Mouse (Mus musculus): Measurements from ENCODE around the gene Marf1. TPM values are rescaled to one million over a fixed set of nuclear protein-coding genes. Genes with fewer than 3 reads are reported as not detected.

Gene Marf1
- polyA plus RNA-seq, 1 experiment = 31.7 TPM

- Histone ChIP-seq H3K36me3 (ENCODE audit: control insufficient read depth, insufficient read depth, low read length) (peaks cover 74% of the 10 kb centered on the region), H3K27ac (ENCODE audit: control insufficient read depth, insufficient read depth, low read length) (no peak overlapping the region), H3K4me1 (replicated peaks; ENCODE audit: control insufficient read depth, insufficient read depth, low read length) (no peaks in the 10 kb centered on the region), H3K27me3 (ENCODE audit: control insufficient read depth, insufficient read depth, low read length) (no peaks in the 10 kb centered on the region), H3K4me3 (ENCODE audit: control insufficient read depth, insufficient read depth, low read length) (no peak overlapping the region)
- 95% methylated on average over 3 of the region's 3 CpGs for WGBS
- no peak for DNase-seq
- TF ChIP-seq CTCF (IDR thresholded peaks at IDR 0.05; ENCODE audit: borderline replicate concordance, control insufficient read depth, extremely low read depth, insufficient read depth, low read length, poor library complexity) (no peak), POLR2A (IDR thresholded peaks at IDR 0.05; ENCODE audit: control insufficient read depth, extremely low read depth, insufficient read depth, low read length, poor library complexity) (no peak)
These were observed 31.8 kb downstream of the Marf1 start for GRCm38 (mm10) chr16:14131376-14131775.

DNA sequence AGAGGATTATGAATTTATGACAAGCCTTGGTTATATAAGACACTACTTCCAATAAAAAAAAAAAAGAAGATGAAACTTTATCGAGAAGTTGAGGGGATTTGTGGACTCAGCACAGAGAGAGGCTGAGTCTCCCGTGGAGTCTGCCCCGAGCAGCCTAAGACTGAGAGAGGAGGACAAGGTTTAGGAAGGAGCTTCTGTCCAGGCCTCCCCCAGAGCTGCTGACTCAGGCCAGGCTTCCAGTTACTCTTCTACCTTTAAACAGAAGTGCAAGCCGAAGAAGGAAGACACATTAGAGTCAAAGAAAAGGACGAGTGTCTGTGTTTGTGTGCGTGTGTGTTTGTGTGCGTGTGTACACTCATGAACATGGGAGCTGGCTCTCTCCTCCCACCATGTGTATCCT lies 32.4 kb downstream of the Marf1 start:
- H3K36me3 ChIP-seq (ENCODE audit: control insufficient read depth, insufficient read depth, low read length) = peaks cover 74% of the 10 kb centered on the region
- H3K4me3 ChIP-seq (ENCODE audit: control insufficient read depth, insufficient read depth, low read length) = no peak overlapping the region
- H3K27ac ChIP-seq (ENCODE audit: control insufficient read depth, insufficient read depth, low read length) = no peak overlapping the region
- WGBS = 94% methylated on average over 7 of the region's 7 CpGs
- no peak for DNase-seq
- H3K4me1 ChIP-seq (replicated peaks; ENCODE audit: control insufficient read depth, insufficient read depth, low read length) = no peaks in the 10 kb centered on the region
- H3K27me3 ChIP-seq (ENCODE audit: control insufficient read depth, insufficient read depth, low read length) = no peaks in the 10 kb centered on the region
- TF ChIP-seq POLR2A (IDR thresholded peaks at IDR 0.05; ENCODE audit: control insufficient read depth, extremely low read depth, insufficient read depth, low read length, poor library complexity) (no peak), CTCF (IDR thresholded peaks at IDR 0.05; ENCODE audit: borderline replicate concordance, control insufficient read depth, extremely low read depth, insufficient read depth, low read length, poor library complexity) (no peak)

DNA sequence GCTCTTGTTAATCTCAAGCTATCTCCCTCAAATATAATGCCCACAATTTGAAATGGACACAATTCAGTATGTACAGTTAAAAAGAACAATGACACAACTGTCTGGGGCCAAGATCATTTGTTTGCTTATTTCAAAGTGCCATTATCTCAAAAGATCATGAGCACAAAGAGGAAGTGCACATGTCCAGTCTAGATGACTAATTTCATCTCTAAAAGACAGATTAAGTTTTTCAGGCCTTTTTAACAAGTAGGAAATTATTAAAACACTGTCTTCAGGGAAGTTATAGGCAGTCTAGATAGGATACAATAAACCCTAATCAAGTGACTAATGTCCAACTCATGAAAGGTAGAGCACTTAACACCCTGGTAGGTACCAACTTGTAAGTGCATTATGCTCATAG lies 34.2 kb downstream of the Marf1 start:
- Histone ChIP-seq H3K27ac (ENCODE audit: control insufficient read depth, insufficient read depth, low read length) (no peak overlapping the region), H3K4me3 (ENCODE audit: control insufficient read depth, insufficient read depth, low read length) (no peak overlapping the region), H3K27me3 (ENCODE audit: control insufficient read depth, insufficient read depth, low read length) (no peaks in the 10 kb centered on the region), H3K36me3 (ENCODE audit: control insufficient read depth, insufficient read depth, low read length) (peaks cover 69% of the 10 kb centered on the region), H3K4me1 (replicated peaks; ENCODE audit: control insufficient read depth, insufficient read depth, low read length) (no peaks in the 10 kb centered on the region)
- TF ChIP-seq POLR2A (IDR thresholded peaks at IDR 0.05; ENCODE audit: control insufficient read depth, extremely low read depth, insufficient read depth, low read length, poor library complexity) = no peak
- TF ChIP-seq CTCF (IDR thresholded peaks at IDR 0.05; ENCODE audit: borderline replicate concordance, control insufficient read depth, extremely low read depth, insufficient read depth, low read length, poor library complexity) = no peak
- no peak for DNase-seq

DNA sequence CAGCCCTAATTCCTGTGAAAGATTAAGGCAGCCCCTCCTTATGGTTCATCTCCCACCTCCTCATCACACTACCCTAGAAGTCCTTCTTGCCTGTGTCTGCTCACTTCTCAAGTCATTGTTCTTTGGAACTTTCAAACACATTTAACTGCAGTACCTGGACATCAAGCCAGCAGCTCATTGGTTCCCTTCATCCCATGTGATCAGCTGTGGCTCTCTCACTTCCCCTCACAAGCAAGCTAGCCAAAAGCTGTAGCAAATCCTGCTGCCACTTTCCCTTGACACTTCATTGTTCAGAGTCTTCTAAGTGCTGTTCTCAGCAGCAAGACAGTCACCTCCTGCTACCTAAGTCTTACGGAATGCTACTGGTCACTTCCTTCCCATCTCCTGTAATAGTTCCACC lies 37.9 kb downstream of the Marf1 start:
- Histone ChIP-seq H3K27me3 (ENCODE audit: control insufficient read depth, insufficient read depth, low read length) (no peaks in the 10 kb centered on the region), H3K27ac (ENCODE audit: control insufficient read depth, insufficient read depth, low read length) (no peak overlapping the region), H3K36me3 (ENCODE audit: control insufficient read depth, insufficient read depth, low read length) (peaks cover 56% of the 10 kb centered on the region), H3K4me3 (ENCODE audit: control insufficient read depth, insufficient read depth, low read length) (no peak overlapping the region), H3K4me1 (replicated peaks; ENCODE audit: control insufficient read depth, insufficient read depth, low read length) (no peaks in the 10 kb centered on the region)
- WGBS = 97% methylated on average over 1 of the region's 1 CpGs
- TF ChIP-seq CTCF (IDR thresholded peaks at IDR 0.05; ENCODE audit: borderline replicate concordance, control insufficient read depth, extremely low read depth, insufficient read depth, low read length, poor library complexity) (no peak), POLR2A (IDR thresholded peaks at IDR 0.05; ENCODE audit: control insufficient read depth, extremely low read depth, insufficient read depth, low read length, poor library complexity) (no peak)
- DNase-seq = no peak

DNA sequence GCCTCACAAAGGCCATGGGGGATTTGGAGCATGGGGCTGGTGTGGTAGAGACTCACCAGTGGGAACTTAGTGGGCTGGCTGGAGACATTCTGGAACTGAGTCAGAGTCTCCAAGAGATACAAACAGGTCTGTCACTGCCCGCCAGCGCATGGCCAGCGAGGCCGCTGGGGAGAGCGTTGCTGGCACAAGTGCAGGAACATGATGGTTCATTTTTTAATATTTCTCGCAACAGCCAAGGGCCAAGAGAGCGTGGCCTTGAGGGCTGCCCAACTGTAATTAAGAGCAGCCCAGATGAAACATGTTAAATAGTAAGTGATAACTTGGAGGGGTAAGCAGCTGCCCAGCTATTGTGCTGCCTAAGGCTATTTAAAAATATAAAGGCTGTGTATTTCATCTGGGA lies 38.4 kb downstream of the Marf1 start:
- no peak for TF ChIP-seq CTCF (IDR thresholded peaks at IDR 0.05; ENCODE audit: borderline replicate concordance, control insufficient read depth, extremely low read depth, insufficient read depth, low read length, poor library complexity)
- no peak for TF ChIP-seq POLR2A (IDR thresholded peaks at IDR 0.05; ENCODE audit: control insufficient read depth, extremely low read depth, insufficient read depth, low read length, poor library complexity)
- WGBS = 99% methylated on average over 7 of the region's 7 CpGs

DNA sequence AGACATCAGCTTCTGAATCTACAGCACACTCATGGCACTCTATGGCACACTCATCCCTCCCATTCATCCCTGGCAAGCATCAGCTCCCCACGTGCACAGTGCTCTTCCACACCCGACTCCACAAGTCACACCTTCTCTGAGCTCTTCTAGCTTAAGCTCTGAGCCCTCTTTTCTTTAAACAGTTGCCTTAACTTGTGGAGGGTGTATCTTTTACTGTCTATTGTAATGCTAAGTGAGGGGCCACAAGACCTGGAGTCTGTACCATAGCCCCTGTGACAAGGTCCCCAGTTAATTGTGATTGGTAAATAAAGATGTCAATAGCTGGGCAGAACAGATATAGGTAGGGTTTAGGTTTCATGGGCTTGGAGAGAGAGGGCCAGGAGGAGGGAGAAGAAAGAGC lies 39.2 kb downstream of the Marf1 start:
- Histone ChIP-seq H3K4me1 (replicated peaks; ENCODE audit: control insufficient read depth, insufficient read depth, low read length) (no peaks in the 10 kb centered on the region), H3K4me3 (ENCODE audit: control insufficient read depth, insufficient read depth, low read length) (no peak overlapping the region), H3K27ac (ENCODE audit: control insufficient read depth, insufficient read depth, low read length) (no peak overlapping the region), H3K36me3 (ENCODE audit: control insufficient read depth, insufficient read depth, low read length) (peaks cover 42% of the 10 kb centered on the region), H3K27me3 (ENCODE audit: control insufficient read depth, insufficient read depth, low read length) (no peaks in the 10 kb centered on the region)
- DNase-seq = no peak
- no peak for TF ChIP-seq POLR2A (IDR thresholded peaks at IDR 0.05; ENCODE audit: control insufficient read depth, extremely low read depth, insufficient read depth, low read length, poor library complexity)
- TF ChIP-seq CTCF (IDR thresholded peaks at IDR 0.05; ENCODE audit: borderline replicate concordance, control insufficient read depth, extremely low read depth, insufficient read depth, low read length, poor library complexity) = no peak
- WGBS = 97% methylated on average over 2 of the region's 2 CpGs

More for the DNA sequence above, 38.4 kb downstream of the Marf1 start:
- DNase-seq = no peak
- H3K36me3 ChIP-seq (ENCODE audit: control insufficient read depth, insufficient read depth, low read length) = peaks cover 50% of the 10 kb centered on the region
- no peak overlapping the region for H3K27ac ChIP-seq (ENCODE audit: control insufficient read depth, insufficient read depth, low read length)
- H3K4me3 ChIP-seq (ENCODE audit: control insufficient read depth, insufficient read depth, low read length) = no peak overlapping the region
- no peaks in the 10 kb centered on the region for H3K27me3 ChIP-seq (ENCODE audit: control insufficient read depth, insufficient read depth, low read length)
- no peaks in the 10 kb centered on the region for H3K4me1 ChIP-seq (replicated peaks; ENCODE audit: control insufficient read depth, insufficient read depth, low read length)

GRCm38 (mm10) chr16:14122586-14122985 lies 40.6 kb downstream of the Marf1 start:
- Histone ChIP-seq H3K4me1 (replicated peaks; ENCODE audit: control insufficient read depth, insufficient read depth, low read length) (no peaks in the 10 kb centered on the region), H3K27ac (ENCODE audit: control insufficient read depth, insufficient read depth, low read length) (no peak overlapping the region), H3K4me3 (ENCODE audit: control insufficient read depth, insufficient read depth, low read length) (no peak overlapping the region), H3K36me3 (ENCODE audit: control insufficient read depth, insufficient read depth, low read length) (peaks cover 34% of the 10 kb centered on the region), H3K27me3 (ENCODE audit: control insufficient read depth, insufficient read depth, low read length) (no peaks in the 10 kb centered on the region)
- DNase-seq = no peak
- TF ChIP-seq POLR2A (IDR thresholded peaks at IDR 0.05; ENCODE audit: control insufficient read depth, extremely low read depth, insufficient read depth, low read length, poor library complexity) = no peak
- TF ChIP-seq CTCF (IDR thresholded peaks at IDR 0.05; ENCODE audit: borderline replicate concordance, control insufficient read depth, extremely low read depth, insufficient read depth, low read length, poor library complexity) = no peak
